Mouse (Mus musculus) c-Kit-positive CD71-positive TER-119-negative erythroid progenitor cells, embryonic 14.5 days (primary cell): ENCODE results near the gene Cfap74.

Experiments
- DNase-seq: peaks from one replicate; pipeline ENCODE4 v3.0.0-alpha.2; 2013; ENCODE audit warnings: low read depth

The Cfap74 gene

DNA sequence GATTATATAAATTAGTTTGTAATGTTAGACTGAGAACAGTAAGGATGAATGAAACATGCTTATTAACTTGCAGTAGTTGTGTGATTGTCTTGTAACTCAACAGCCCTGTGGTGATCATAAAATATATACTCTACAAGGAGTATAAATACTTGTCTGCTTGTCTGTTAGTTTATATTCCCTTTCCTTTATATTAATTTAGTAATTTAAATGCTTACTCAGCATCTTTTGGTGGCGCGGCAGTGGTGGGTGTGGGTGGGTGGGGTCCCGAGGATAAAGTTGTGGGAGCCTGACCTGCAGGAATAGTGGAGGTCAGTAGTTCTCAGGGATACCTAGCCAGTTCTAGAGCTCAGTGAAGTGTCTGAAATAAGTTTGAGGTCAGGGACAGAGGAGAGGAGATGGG lies 89.0 kb downstream of the Cfap74 start:
- no peak for DNase-seq

DNA sequence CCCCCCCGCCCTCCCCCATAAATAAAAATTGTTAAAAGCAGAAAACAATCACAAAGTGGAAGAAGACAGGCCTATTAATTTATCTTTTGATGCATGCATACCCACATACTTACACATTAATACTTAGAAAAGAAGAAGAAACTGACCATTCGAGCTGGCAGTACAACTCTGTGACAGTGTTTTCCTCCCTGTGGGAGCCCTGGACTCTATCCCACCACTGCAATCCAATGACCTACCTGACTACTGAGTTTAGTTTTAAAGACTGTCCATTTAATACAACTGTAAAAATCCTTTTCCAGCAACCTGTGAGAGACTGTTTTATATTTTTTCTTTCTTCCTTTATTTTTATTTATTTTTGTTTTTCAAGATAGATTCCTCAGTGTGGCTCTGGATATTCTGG lies 92.1 kb downstream of the Cfap74 start:
- no peak for DNase-seq

DNA sequence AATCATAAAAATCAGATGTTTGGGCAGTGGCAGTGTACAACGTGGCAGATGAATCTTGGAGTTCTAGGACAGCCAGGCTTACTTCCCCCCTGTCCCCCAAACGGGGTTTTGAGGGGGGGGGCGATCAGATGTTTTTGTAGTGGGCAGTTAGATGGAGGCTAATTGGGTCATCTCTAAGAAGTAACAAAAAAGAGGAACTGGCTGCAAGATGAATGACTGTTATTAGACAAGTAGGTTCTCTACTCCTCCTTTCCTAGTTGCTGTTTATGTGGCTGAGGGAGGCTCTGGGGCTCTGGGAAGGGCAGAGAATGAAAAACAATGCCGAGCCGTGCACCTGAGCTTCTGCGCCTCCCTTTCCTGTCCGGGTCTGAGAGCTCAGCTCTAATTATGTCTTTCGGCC lies 96.1 kb downstream of the Cfap74 start:
- DNase-seq: no peak

DNA sequence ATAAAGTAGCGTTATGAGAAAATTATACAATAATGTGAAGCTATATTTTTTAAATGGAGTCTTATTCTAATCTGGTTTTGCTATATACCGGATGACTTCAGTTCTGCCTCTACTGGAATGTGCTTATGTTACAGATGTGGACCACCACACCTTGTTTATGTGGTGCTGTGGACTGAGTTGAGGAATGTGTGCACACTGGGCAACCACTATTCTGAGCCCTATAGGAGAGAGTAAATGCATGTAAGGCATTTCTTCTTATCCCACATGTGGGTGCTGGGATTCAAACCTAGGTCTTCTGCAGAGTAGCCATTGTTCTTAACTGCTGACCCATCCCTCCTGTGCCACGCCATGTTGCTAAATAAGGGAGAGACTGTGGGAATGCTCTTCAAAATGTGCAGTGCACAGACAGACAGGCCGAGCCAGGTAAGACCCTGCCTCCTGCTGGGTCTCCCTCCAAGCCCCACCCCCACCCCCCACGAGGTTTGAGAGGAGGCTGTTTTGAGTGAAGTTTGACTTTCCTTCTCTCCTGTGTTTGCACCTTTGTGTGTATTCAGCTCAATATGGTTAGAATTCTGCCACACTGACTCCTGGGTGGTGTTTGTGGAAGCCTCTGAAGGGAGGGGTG lies 96.8 kb downstream of the Cfap74 start:
- DNase-seq: no peak

DNA sequence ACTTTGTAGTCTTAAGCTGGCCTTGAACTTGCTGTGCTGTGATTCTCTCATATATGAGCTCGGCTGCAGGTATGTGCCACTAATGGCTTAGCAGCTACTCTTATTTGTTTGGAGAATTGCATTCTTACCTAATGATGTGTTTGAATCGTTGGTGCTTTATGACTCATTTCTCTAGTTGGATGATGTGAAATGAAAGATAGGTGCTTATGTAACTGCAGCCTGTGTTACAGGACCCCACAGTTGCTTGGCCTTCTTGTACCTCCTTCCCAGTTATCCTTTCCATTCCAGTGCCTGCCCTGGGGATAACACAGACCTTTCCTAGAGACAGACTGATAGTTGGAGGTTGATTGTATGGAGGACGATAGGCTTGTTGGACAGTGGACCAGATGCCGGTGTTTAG lies 99.6 kb downstream of the Cfap74 start:
- DNase-seq: no peak

DNA sequence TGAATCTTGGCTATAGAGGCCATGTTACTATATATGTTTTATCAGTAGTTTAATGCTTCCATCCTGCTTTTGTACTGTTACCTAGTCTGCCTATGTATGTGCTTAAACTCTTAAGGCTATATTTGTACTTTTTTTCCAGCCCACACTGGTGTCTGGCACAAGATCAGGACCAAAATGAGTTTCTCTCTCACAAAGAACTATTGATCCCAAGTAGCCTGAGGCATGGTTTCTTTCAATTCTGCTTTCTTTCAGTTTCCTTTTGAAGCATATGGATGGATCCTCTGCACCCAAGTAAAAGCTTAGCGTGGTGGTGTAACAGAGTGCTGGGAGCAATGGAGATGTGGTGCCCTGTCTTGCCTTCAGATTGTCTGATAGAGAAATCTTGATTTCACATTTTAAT lies 102.0 kb downstream of the Cfap74 start:
- no peak for DNase-seq

DNA sequence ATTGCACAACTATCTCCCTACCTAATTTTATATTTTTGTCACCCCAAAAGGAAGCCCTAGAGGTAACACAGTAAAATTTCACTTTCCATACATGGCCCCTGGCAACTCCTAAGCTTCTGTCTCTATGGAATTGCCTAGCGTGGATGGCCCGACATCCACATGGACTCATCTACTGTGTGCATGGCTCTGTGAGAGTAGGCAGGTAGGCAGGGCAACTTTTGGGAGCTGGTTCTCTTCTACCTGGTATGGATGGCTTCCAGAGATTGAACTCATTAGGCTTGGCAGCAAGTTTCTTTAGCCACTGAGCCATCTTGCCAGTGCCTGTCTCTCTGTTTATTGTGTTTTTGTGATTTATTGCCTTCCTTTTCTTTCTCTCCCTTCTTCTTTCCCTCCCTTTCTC lies 105.8 kb downstream of the Cfap74 start:
- DNase-seq: no peak
